Mouse (Mus musculus): ENCODE measurements around the gene Tra2b.
"Not testable (repeated sequence)": the region's sequence is repeated elsewhere in the genome, so short reads cannot be mapped to it uniquely, and the experiment has no call there.

The Tra2b gene

GRCm38 (mm10) chr16:22242239-22242866 is 23.5 kb downstream of the Tra2b start:
- no peak for DNase-seq (ENCODE audit: low spot score)

DNA sequence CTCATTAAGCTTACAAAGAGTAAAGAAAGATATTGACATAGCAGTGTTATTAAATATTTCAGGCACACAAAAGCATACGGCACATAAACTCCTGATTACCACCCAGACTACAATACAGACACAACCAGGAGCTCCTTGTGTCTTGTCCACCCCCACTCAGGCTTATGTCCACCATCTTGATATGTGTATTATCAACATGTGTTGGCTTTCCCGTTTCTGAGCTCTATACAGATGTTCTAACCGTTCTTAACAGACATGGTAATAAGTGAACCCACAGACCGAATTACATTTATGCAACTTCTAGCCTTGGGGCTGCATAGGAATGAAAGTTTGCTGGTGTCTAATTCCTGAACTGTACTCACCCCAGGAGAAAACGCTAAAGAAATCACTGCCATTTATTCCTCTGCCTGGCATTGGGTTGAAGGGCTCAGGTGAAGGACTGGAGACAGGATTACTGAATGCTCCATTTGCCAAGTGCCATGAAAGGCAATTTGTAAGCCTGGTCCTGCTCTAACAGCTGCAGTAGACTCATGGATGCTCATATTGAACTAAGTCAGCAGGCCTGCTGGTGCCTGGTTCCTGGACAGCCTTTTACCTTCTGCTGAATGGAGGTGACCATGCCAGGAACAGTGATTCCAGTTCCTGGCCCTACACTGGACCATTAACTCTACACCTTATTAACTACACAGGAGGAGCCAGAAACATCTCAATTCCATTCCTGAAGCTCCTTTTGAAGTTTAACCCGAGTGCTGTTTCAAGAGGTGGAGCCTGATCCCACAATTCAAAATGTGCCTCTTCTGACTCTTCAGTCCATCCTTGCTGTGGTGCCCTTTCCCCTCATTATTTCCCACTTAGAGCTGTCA is 24.2 kb downstream of the Tra2b start:
- no peak for DNase-seq (ENCODE audit: low spot score)

GRCm38 (mm10) chr16:22240856-22241255 is 24.9 kb downstream of the Tra2b start:
- DNase-seq (ENCODE audit: low spot score), result no peak

DNA sequence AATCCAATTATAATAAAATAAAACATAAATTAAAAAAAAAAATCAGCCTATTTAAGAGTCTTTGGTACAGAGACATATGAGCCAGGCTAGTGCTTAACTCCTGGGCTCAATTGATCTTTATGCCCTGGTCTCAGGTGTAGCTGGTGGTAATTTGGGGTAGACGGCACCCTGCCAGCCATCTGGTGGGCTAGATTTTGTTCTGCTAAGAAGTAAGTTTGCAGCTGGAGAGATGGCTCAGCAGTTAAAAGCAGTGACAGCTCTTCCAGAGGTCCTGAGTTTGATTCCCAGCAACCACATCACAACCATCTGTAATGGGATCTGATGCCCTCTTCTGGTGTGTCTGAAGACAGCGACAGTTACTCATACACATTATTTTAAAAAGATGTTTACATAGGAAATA is 25.8 kb downstream of the Tra2b start:
- DNase-seq (ENCODE audit: low spot score), result no peak

DNA sequence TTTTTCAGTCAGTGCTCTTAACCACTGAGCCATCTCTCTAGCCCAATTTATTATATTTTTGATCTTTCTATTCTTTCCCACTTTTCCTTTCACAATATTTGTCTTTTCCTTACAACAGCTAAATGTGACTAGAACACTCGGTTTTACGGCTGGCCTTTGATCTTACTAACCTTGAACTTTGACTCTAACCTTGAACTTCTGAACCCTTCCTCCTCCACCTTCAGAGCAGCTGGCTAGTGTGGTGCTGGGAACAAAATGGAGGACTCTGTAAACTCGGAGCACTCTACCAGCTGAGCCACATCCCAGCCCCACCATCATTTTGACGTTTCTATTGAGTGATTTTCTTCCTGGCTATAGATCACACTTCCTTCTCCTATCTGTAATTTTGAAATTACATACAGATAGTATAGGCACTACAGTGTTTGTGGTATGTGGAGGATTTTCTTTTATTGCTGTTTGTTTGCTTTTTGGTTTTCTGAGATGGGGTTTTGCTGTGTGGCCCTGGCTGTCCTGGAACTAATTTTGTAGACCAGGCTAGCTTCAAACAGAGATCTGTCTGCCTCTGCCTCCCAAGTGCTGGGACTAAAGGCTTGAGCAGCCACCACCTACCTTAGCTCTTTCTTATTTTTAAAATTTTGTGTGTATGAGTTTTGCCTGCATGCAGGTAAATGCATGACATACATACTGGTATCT is 26.7 kb downstream of the Tra2b start:
- DNase-seq (ENCODE audit: low spot score), result no peak

DNA sequence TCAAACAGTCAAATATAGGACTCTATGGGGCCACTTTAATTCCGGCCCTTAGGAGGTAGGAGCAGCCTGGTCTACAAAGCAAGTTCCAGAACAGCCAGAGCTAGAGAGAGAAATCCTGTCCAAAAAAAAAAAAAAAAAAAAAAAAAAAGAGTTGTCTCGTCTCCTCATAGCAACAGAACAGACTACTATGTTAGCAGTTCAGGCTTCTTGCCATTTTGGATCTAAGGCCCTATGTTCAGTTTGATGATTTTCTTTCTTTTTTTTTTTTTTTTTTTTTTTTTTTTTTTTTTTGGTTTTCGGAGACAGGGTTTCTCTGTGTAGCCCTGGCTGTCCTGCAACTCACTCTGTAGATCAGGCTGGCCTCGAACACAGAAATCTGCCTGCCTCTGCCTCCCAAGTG is 27.4 kb downstream of the Tra2b start:
- DNase-seq (ENCODE audit: low spot score), result not testable (repeated sequence)

GRCm38 (mm10) chr16:22236814-22237213 is 29.0 kb downstream of the Tra2b start:
- DNase-seq (ENCODE audit: low spot score), result no peak

DNA sequence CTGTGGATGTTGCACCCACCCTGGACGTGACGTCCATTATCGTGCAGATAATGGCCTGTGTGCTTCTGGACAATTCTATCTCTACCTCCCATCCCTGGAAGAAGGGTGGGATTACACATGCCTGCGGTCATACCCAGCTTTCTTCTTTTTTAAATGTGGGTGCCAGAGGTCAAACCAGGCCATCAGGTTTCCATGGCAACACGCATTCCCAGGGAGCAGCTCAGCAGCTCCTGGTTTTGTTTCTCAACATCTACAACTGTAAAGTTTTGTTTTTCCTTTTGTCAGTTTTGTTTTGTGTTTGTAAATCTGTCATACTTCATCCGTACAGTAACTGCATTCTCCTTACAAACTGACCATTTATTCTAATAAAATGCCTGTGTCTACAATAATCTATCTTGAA is 31.3 kb downstream of the Tra2b start:
- no peak for DNase-seq (ENCODE audit: low spot score)

- DNase-seq (ENCODE audit: low spot score), result not testable (repeated sequence)
Measured at GRCm38 (mm10) chr16:22230276-22230675, 35.5 kb downstream of the Tra2b start.

GRCm38 (mm10) chr16:22203501-22203900 is 62.3 kb downstream of the Tra2b start:
- DNase-seq (ENCODE audit: low spot score), result no peak

DNA sequence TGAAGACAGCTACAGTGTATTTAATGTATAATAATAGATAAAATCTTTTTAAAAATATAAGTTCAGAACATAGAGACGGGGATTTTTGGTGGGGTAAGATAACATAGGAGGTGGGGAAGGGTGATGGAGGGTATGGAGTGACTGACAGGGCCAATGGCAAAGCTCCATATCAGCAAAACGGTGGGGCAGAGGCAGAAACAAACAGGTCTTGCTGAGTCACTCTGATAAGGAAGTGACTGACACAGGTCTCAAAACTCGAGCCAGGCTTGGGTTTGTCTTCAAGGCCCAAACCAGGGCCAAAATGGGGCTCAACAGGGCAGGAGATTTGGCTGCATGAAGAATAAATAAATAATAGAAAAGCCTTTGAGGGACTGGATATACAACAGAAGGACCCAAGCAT is 63.9 kb downstream of the Tra2b start:
- peak; percentile 14 for DNase-seq (ENCODE audit: low spot score)

DNA sequence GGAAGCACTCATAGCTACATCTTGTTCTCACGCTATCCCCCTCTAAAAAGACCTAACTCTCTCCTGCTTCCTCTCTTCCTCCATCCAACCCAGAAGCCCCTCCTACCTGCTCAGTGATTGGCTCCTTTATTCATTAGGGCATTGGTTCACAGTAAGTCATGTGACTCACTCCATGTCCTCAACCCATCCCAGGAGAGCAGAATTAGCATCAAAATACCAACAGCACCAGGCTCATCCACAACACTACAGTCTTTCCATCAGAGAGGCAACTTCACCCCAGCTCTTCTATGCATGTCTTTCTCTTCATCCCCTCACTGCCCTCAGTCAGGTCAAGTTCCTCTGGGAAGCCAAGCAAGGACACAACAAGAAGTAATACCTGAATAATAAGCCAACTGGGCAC is 65.3 kb downstream of the Tra2b start:
- DNase-seq (ENCODE audit: low spot score), result no peak

Measured in adipocyte (in vitro differentiated cells).